Mouse (Mus musculus) forebrain, postnatal 0 days (tissue): ENCODE results near the gene Rdh1. TPM values are rescaled to one million over a fixed set of nuclear protein-coding genes. Genes with fewer than 3 reads are reported as not detected.

ENCODE experiments used
- ATAC-seq: fragments of 200-750 bp; cut with Nextera tagmentation; 2 replicates; pipeline ENCODE4 v1.8.0; 2017; ENCODE audit warnings: mild to moderate bottlenecking, moderate library complexity
- DNase-seq: peaks from one replicate; pipeline ENCODE4 v3.0.0-alpha.2; 2015
- H3K27ac ChIP-seq: fragments of 300-500 bp; sonication (generic); 2 replicates; pipeline ENCODE4 v1.5.1; 2014; ENCODE audit warnings: low read depth, mild to moderate bottlenecking, antibody characterized with exemption, low read length, moderate library complexity, mixed read lengths
- H3K27me3 ChIP-seq: fragments of 300-500 bp; sonication (generic); 2 replicates; pipeline ENCODE4 v1.6.1; 2014; ENCODE audit warnings: mild to moderate bottlenecking, low read length, mixed read lengths; ENCODE audit not compliant: insufficient read depth
- H3K36me3 ChIP-seq: fragments of 300-500 bp; sonication (generic); 2 replicates; pipeline ENCODE4 v1.6.1; 2014; ENCODE audit warnings: mild to moderate bottlenecking, moderate library complexity; ENCODE audit not compliant: insufficient read depth
- H3K4me1 ChIP-seq: fragments of 300-500 bp; sonication (generic); 2 replicates; pipeline ENCODE4 v1.6.1; 2014; ENCODE audit warnings: antibody characterized with exemption; ENCODE audit not compliant: insufficient read depth
- H3K4me2 ChIP-seq: fragments of 300-500 bp; sonication (generic); 2 replicates; pipeline ENCODE4 v1.6.1; 2014; ENCODE audit warnings: low read depth, mild to moderate bottlenecking, moderate library complexity
- H3K4me3 ChIP-seq: fragments of 300-500 bp; sonication (generic); 2 replicates; pipeline ENCODE4 v1.5.1; 2014; ENCODE audit warnings: low read depth, low read length, mixed read lengths
- H3K9ac ChIP-seq: fragments of 300-500 bp; sonication (generic); 2 replicates; pipeline ENCODE4 v1.6.1; 2014; ENCODE audit warnings: mild to moderate bottlenecking
- H3K9me3 ChIP-seq: fragments of 300-500 bp; sonication (generic); 2 replicates; pipeline ENCODE4 v1.6.1; 2016; ENCODE audit warnings: low read length
- CTCF ChIP-seq: sonication (generic); IDR thresholded peaks from 2 replicates; pipeline ENCODE4 v1.5.1; 2016; ENCODE audit warnings: antibody characterized with exemption, control low read depth, low read depth
- WGBS: fragments of 180-500 bp; shearing (Covaris S2); extraction: QIAGEN DNeasy Blood & Tissue Kit; methylation state at CpG from one replicate; pipeline ENCODE4 v1.1.7; 2014; 5-methylcytosine and 5-hydroxymethylcytosine counted together
- polyA plus RNA-seq: library from polyadenylated mRNA; unstranded; fragments of >200 nt; fragmentation: Nextera tagmentation; extraction: Ambion mirVana; gene quantifications from 2 replicates; pipeline ENCODE4 v1.2.1, GENCODE M21; 2015
- total RNA-seq: library from RNA; depleted of rRNA; stranded (reverse); fragments of >200 nt; gene quantifications from 2 replicates; pipeline ENCODE4 v1.2.3, GENCODE M21; 2014; rRNA removed

The Rdh1 gene
- total RNA-seq (0.24 TPM in 1 of 2 replicates, not detected in the other), polyA plus RNA-seq (not detected in 2 replicates)

DNA sequence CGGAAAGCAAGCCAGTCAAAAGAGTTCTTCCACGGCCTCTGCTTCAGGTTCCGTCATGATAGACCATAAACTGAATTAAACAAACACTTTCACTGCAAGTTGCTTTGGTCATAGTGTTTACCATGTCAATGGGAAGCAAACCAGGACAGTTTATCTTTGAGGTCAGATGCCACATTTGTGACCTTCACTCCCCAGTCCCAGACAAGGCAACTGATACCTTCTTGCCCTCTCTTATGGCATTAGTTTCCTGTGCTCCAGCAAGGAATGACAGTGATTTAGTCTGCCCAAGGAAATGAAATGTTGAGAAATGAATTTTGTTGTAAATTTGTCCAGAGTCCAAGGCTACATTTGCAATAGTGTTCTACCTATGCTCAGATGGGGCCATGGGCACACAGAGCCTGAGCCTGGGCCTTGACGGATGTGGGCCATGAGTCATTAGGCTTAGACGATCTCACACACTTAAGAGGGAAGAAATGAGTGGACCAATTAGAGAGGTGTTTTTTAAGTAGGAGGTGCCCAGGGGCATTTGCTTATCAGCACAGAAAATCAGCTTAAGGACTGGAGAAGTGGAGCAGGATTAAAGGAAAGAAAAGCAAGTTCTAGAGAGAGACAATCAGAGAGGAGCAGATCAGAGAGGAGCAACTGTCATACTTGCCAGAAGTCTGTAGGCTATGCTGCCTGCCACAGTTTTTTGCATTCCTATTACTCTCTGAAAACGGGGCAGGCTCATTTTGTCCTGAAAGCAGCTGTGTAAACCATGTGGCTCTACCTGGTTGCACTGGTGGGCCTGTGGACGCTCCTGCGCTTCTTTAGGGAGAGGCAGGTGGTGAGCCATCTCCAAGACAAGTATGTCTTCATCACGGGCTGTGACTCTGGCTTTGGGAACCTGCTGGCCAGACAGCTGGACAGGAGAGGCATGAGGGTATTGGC lies at the start of gene Rdh1, which contains the start of gene Rdh16f1:
Gene Rdh1 (plus strand): TSS at position 541 of the 930 bp plus-strand sequence.
Gene Rdh16f1 (plus strand): TSS at position 607 of the 930 bp plus-strand sequence.
- WGBS = 74% methylated on average over 9 of the region's 9 CpGs
- H3K9me3 ChIP-seq = no peaks in the 10 kb centered on the region
- no peak within 1 kb of the TSS for H3K4me3 ChIP-seq
- TF ChIP-seq CTCF = no peak
- no peak within 1 kb of the TSS for H3K4me2 ChIP-seq
- no peak within 1 kb of the TSS for H3K9ac ChIP-seq
- DNase-seq (no peak), ATAC-seq (no peak)
- no peaks in the 10 kb centered on the region for H3K36me3 ChIP-seq
- H3K27me3 ChIP-seq = no peaks in the 10 kb centered on the region
- no peak within 1 kb of the TSS for H3K27ac ChIP-seq
- no peaks in the 10 kb centered on the region for H3K4me1 ChIP-seq

DNA sequence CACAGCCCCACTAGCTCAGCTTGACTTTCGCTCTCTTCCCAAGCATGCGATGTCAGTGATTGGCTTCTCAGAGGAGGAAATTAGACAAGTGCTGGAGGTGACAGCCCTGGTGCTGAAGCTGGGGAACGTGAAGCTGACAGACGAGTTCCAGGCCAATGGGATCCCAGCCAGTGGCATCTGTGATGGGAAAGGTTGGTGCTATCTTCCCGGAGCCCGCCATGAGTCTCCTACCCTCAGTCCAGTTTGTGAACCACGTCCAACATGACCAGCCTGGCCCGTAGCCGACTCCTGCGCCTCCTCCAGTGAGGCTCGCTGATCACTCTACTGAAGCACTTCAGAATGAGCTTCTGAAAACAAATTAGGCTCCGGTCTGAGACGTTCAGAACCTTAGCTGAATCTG lies 49.2 kb upstream of the Rdh1 start:
- Histone ChIP-seq H3K4me3 (no peak overlapping the region), H3K9me3 (no peaks in the 10 kb centered on the region), H3K36me3 (no peaks in the 10 kb centered on the region), H3K4me2 (no peak overlapping the region), H3K4me1 (no peaks in the 10 kb centered on the region), H3K9ac (no peak overlapping the region), H3K27me3 (no peaks in the 10 kb centered on the region), H3K27ac (no peak overlapping the region)
- TF ChIP-seq CTCF = no peak
- ATAC-seq = no peak
- WGBS = 78% methylated on average over 13 of the region's 13 CpGs
- DNase-seq = no peak

DNA sequence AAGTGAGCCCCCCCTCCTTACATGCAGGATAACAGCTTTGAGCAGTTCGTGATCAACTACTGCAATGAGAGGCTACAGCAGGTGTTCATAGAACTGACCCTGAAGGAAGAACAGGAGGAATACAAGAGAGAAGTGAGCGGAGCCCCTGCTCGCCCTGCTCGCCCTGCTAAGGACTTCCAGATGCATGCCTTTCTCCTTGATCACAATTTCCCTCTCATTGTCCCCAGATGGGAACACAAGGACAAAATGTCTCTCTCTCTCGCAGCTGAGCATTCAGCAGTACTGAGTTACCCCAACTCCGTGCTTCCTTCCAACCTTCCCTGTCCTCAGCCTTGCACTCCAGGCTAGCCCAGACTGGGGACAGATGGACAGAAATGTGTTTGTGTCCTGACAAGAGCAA lies 46.8 kb upstream of the Rdh1 start:
- no peaks in the 10 kb centered on the region for H3K27me3 ChIP-seq
- 72% methylated on average over 6 of the region's 6 CpGs for WGBS
- DNase-seq (no peak), ATAC-seq (peak; percentile 45; the same call in 1 of the 2 replicates)
- no peak overlapping the region for H3K9ac ChIP-seq
- H3K4me3 ChIP-seq = no peak overlapping the region
- H3K36me3 ChIP-seq = no peaks in the 10 kb centered on the region
- no peaks in the 10 kb centered on the region for H3K9me3 ChIP-seq
- TF ChIP-seq CTCF = no peak
- no peak overlapping the region for H3K4me2 ChIP-seq
- H3K27ac ChIP-seq = no peak overlapping the region
- no peaks in the 10 kb centered on the region for H3K4me1 ChIP-seq

DNA sequence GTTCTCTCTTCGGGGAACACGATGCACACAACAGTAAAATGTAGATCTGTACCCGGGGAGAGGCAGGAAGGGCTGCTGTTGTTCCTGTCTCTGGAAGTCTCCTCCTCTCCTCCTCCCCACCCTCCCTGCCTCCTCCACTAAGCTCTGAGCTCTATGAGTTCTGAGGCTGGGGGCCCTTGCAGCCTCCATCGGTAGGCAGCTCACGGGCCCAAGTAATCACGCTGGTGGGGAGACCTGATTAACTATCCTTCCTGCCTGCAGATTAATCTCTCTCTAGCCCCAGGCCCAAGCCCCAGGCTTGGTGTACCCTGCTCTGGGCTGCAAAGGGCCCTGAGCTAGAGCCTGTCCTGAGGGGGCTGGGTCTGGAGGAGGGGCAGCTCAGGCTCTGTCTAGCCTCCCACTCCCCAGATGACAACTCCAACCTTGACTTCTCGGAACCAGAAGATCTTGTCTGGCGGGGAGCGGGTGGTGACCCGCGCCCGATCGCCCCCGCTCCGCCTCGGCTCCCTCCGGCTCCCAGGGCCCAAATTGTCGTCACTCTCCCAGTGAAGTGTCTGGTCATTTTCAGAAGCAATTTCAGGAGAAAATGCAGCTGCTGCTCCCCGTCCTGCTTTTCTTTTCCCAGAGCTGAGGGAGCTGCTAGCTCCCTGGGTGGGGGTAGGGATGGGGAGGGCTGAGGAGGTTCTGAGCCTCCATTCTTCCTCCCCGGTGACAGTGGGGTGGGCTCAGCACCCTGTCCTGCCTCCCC lies 37.7 kb upstream of the Rdh1 start:
- 14% methylated on average over 20 of the region's 20 CpGs for WGBS
- Histone ChIP-seq H3K9me3 (no peaks in the 10 kb centered on the region), H3K9ac (peak overlapping the region; percentile 33), H3K36me3 (no peaks in the 10 kb centered on the region), H3K27ac (no peak overlapping the region), H3K27me3 (0 out of 2 replicates have a peak, but pooled peaks cover 6% of the 10 kb centered on the region), H3K4me2 (peak overlapping the region; percentile 23; the same call in 1 of the 2 replicates), H3K4me1 (no peaks in the 10 kb centered on the region), H3K4me3 (no peak overlapping the region)
- no peak for TF ChIP-seq CTCF
- peak; percentile 13 for DNase-seq
- peak; percentile 64 for ATAC-seq

DNA sequence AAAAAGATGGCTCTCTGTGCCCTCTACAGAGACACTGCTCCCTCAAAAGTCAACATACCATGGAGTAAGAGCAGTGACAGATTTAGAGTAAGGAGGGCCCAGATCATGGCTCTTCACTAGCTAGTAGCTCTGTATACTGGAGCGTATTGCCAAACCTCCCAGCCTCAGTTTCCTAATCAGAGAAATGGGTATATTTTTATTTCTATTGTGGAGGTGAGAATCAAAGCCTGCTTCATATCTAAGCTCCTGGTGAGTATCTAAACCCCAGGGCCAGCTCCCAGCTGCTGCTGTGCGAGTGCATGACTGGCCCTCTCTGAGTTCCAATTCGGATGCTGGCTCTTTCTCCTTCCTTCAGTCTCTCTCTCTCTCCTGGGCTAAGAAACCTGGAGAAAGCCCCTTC lies 35.3 kb upstream of the Rdh1 start, which contains the start of gene Tac2:
Gene Tac2 (plus strand): TSS at position 301 of the 400 bp plus-strand sequence.
- TF ChIP-seq CTCF = no peak
- DNase-seq (no peak), ATAC-seq (no peak)
- no peak within 1 kb of the TSS for H3K4me3 ChIP-seq
- no peaks in the 10 kb centered on the region for H3K36me3 ChIP-seq
- H3K27me3 ChIP-seq = 0 out of 2 replicates have a peak, but pooled peaks cover 6% of the 10 kb centered on the region
- no peak within 1 kb of the TSS for H3K4me2 ChIP-seq
- H3K9me3 ChIP-seq = no peaks in the 10 kb centered on the region
- no peak within 1 kb of the TSS for H3K27ac ChIP-seq
- no peak within 1 kb of the TSS for H3K9ac ChIP-seq
- WGBS = 80% methylated on average over 3 of the region's 3 CpGs
- no peaks in the 10 kb centered on the region for H3K4me1 ChIP-seq

DNA sequence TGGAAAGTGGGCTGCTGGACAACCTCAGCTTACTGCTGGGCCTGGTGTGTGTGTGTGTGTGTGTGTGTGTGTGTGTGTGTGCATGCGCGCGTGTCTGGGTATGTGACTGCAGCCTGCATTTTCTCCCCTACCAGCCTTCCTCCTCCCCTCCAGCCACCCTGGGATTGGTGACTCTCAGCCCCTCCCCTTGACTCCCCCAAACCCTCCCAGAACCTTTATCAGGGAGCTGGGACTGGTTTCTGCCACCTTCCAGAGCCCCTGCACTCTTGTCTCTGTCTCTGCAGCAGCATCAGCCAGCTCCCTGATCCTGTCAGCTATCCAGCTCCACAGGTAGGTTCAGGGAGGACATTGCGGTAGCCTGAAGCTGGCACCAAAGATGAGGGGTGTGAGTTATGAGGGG lies 34.4 kb upstream of the Rdh1 start:
- WGBS = 84% methylated on average over 4 of the region's 4 CpGs
- no peak for ATAC-seq

More for the DNA sequence above, 34.4 kb upstream of the Rdh1 start:
- no peak for TF ChIP-seq CTCF
- Histone ChIP-seq H3K4me2 (no peak overlapping the region), H3K4me1 (no peaks in the 10 kb centered on the region), H3K27ac (no peak overlapping the region), H3K4me3 (no peak overlapping the region), H3K9me3 (no peaks in the 10 kb centered on the region), H3K27me3 (0 out of 2 replicates have a peak, but pooled peaks cover 11% of the 10 kb centered on the region), H3K9ac (no peak overlapping the region), H3K36me3 (no peaks in the 10 kb centered on the region)
- DNase-seq = no peak
